Comparison of ENCODE assay signal across 12 mouse cellular contexts in genomic region chr17:66125211-66125610, GRCm38 (mm10). TPM values are rescaled to one million over a fixed set of nuclear protein-coding genes. Genes with fewer than 3 reads are reported as not detected.
A peak's percentile ranks its signal among the peaks of the same experiment; 100 is the strongest.
DNase-seq lines count a peak whose midpoint lies in the region; ATAC-seq lines count a peak whose summit lies in the region.
"Had no signal": no experiment of that assay in that cellular context is flagged by ENCODE, and none has a peak within 500 bp of the region (broad histone marks: within the 10 kb centered on the region; RNA-seq: fewer than 3 reads in every experiment).

No protein-coding gene starts in this region.

- DNase-seq in hindbrain, embryonic 10.5 days (ENCODE audit: low spot score), result no peak
- DNase-seq in A20 (ENCODE audit: low read depth, low spot score) (peak; percentile 61), NIH3T3 (ENCODE audit: low read depth) (peak; percentile 35)
- peak; percentile 24 for DNase-seq in limb, embryonic 11.5 days (ENCODE audit: low spot score)
- no peak for DNase-seq in right cerebral cortex, postnatal 25 days
- DNase-seq in T-cell, adult 2 months (ENCODE audit: low spot score), result no peak
- DNase-seq: cerebellum, postnatal 10 days; gastrocnemius, adult 2 months had no signal

- no peaks in the 10 kb centered on the region for H3K27me3 ChIP-seq in hindbrain, embryonic 10.5 days (ENCODE audit: insufficient read depth, poor library complexity, severe bottlenecking)
- H3K27me3 ChIP-seq in hindbrain, embryonic 12.5 days, result no peaks in the 10 kb centered on the region
- H3K27me3 ChIP-seq in limb, embryonic 11.5 days (ENCODE audit: control insufficient read depth, insufficient read depth, low read length), result no peaks in the 10 kb centered on the region
- H3K27me3 ChIP-seq: limb, embryonic 15.5 days; stomach, embryonic 15.5 days had no signal

- 67% methylated on average over 5 of the region's 5 CpGs for WGBS in hindbrain, embryonic 10.5 days
- WGBS in hindbrain, embryonic 12.5 days, result 77% methylated on average over 5 of the region's 5 CpGs
- WGBS in limb, embryonic 11.5 days, result 57% methylated on average over 5 of the region's 5 CpGs

- ATAC-seq in hindbrain, embryonic 12.5 days (ENCODE audit: low FRiP score), result no peak
- ATAC-seq in limb, embryonic 11.5 days (ENCODE audit: insufficient number of reproducible peaks, low FRiP score, low TSS enrichment, low read depth), result no peak
- no peak for ATAC-seq in megakaryocyte-erythroid progenitor cell, adult 5-6 weeks (replicated peaks; ENCODE audit: low FRiP score, low TSS enrichment, poor library complexity, severe bottlenecking)

- 0 out of 2 replicates have a peak overlapping the region, but pooled peaks have one; percentile 87 for H3K4me3 ChIP-seq in hindbrain, embryonic 10.5 days
- H3K4me3 ChIP-seq in hindbrain, embryonic 12.5 days, result no peak overlapping the region
- no peak overlapping the region for H3K4me3 ChIP-seq in limb, embryonic 11.5 days (ENCODE audit: low read depth, low read length)
- H3K4me3 ChIP-seq: gastrocnemius, adult 2 months had no signal

- no peak overlapping the region for H3K27ac ChIP-seq in hindbrain, embryonic 10.5 days
- no peak overlapping the region for H3K27ac ChIP-seq in hindbrain, embryonic 12.5 days
- 0 out of 2 replicates have a peak overlapping the region, but pooled peaks have one; percentile 10 for H3K27ac ChIP-seq in limb, embryonic 11.5 days (replicated peaks; ENCODE audit: low read depth, low read length)
- H3K27ac ChIP-seq: gastrocnemius, adult 2 months; limb, embryonic 15.5 days; stomach, embryonic 15.5 days had no signal

- H3K4me2 ChIP-seq in hindbrain, embryonic 12.5 days (replicated peaks), result no peak overlapping the region
- H3K4me2 ChIP-seq in limb, embryonic 11.5 days (ENCODE audit: low read depth, severe bottlenecking), result no peak overlapping the region

- peaks cover 39% of the 10 kb centered on the region for H3K36me3 ChIP-seq in hindbrain, embryonic 10.5 days
- peaks cover 14% of the 10 kb centered on the region for H3K36me3 ChIP-seq in hindbrain, embryonic 12.5 days
- peaks cover 6% of the 10 kb centered on the region; the same call in 1 of the 2 replicates for H3K36me3 ChIP-seq in limb, embryonic 11.5 days (ENCODE audit: control insufficient read depth, insufficient read depth, low read length)

- peaks cover 18% of the 10 kb centered on the region for H3K4me1 ChIP-seq in hindbrain, embryonic 10.5 days (replicated peaks)
- H3K4me1 ChIP-seq in hindbrain, embryonic 12.5 days, result peaks cover 7% of the 10 kb centered on the region
- no peaks in the 10 kb centered on the region for H3K4me1 ChIP-seq in limb, embryonic 11.5 days (ENCODE audit: control insufficient read depth, insufficient read depth, low read length)
- H3K4me1 ChIP-seq: stomach, embryonic 15.5 days had no signal

- no peak overlapping the region for H3K9ac ChIP-seq in hindbrain, embryonic 12.5 days
- H3K9ac ChIP-seq in limb, embryonic 11.5 days (ENCODE audit: low read length), result no peak overlapping the region
- H3K9ac ChIP-seq: limb, embryonic 15.5 days had no signal

- no peaks in the 10 kb centered on the region for H3K9me3 ChIP-seq in hindbrain, embryonic 10.5 days
- H3K9me3 ChIP-seq in hindbrain, embryonic 12.5 days (replicated peaks), result no peaks in the 10 kb centered on the region
- no peaks in the 10 kb centered on the region for H3K9me3 ChIP-seq in limb, embryonic 11.5 days (ENCODE audit: control insufficient read depth, low read length)
- H3K9me3 ChIP-seq: limb, embryonic 15.5 days; stomach, embryonic 15.5 days had no signal

RNA-seq across cellular contexts. Expression of gene Ddx11, which starts 1.9 kb away (rescaled TPM):
- polyA plus RNA-seq in hindbrain, embryonic 10.5 days (2016; fragmentation: Nextera tagmentation; extraction: Ambion mirVana), result 22.8 and 26.9 TPM in 2 replicates
- 19.4 and 20.2 TPM in 2 replicates for polyA plus RNA-seq in hindbrain, embryonic 12.5 days (2016; fragmentation: Nextera tagmentation; extraction: Ambion mirVana)
- 28.0 and 32.5 TPM in 2 replicates for polyA plus RNA-seq in limb, embryonic 11.5 days (2014; fragmentation: Nextera tagmentation; extraction: Ambion mirVana)
- total RNA-seq in megakaryocyte-erythroid progenitor cell, adult 5-6 weeks (2014; fragmentation: Nextera tagmentation), result 37.1 and 38.5 TPM in 2 replicates
- total RNA-seq in megakaryocyte-erythroid progenitor cell, adult 5-6 weeks (2017), result 19.5 and 23.4 TPM in 2 replicates

RNA-seq across cellular contexts. Expression of gene Washc1, which starts 13.9 kb away (rescaled TPM):
- polyA plus RNA-seq in hindbrain, embryonic 10.5 days (2016; fragmentation: Nextera tagmentation; extraction: Ambion mirVana), result 31.8 and 34.5 TPM in 2 replicates
- 38.5 and 39.9 TPM in 2 replicates for polyA plus RNA-seq in hindbrain, embryonic 12.5 days (2016; fragmentation: Nextera tagmentation; extraction: Ambion mirVana)
- 34.4 and 36.9 TPM in 2 replicates for polyA plus RNA-seq in limb, embryonic 11.5 days (2014; fragmentation: Nextera tagmentation; extraction: Ambion mirVana)
- total RNA-seq in megakaryocyte-erythroid progenitor cell, adult 5-6 weeks (2014; fragmentation: Nextera tagmentation), result 30.8 and 34.5 TPM in 2 replicates
- 22.0 and 29.7 TPM in 2 replicates for total RNA-seq in megakaryocyte-erythroid progenitor cell, adult 5-6 weeks (2017)

RNA-seq across cellular contexts. Expression of gene Ndufv2, which starts 23.9 kb away (rescaled TPM):
- 326 and 335 TPM in 2 replicates for polyA plus RNA-seq in hindbrain, embryonic 10.5 days (2016; fragmentation: Nextera tagmentation; extraction: Ambion mirVana)
- polyA plus RNA-seq in hindbrain, embryonic 12.5 days (2016; fragmentation: Nextera tagmentation; extraction: Ambion mirVana), result 265 and 282 TPM in 2 replicates
- polyA plus RNA-seq in limb, embryonic 11.5 days (2014; fragmentation: Nextera tagmentation; extraction: Ambion mirVana), result 320 TPM in 2 replicates
- 161 and 223 TPM in 2 replicates for total RNA-seq in megakaryocyte-erythroid progenitor cell, adult 5-6 weeks (2014; fragmentation: Nextera tagmentation)
- total RNA-seq in megakaryocyte-erythroid progenitor cell, adult 5-6 weeks (2017), result 310 and 343 TPM in 2 replicates

RNA-seq across cellular contexts. Expression of gene Ankrd12, which starts 48.3 kb away (rescaled TPM):
- 15.9 and 20.2 TPM in 2 replicates for polyA plus RNA-seq in hindbrain, embryonic 10.5 days (2016; fragmentation: Nextera tagmentation; extraction: Ambion mirVana)
- 70.7 and 78.1 TPM in 2 replicates for polyA plus RNA-seq in hindbrain, embryonic 12.5 days (2016; fragmentation: Nextera tagmentation; extraction: Ambion mirVana)
- polyA plus RNA-seq in limb, embryonic 11.5 days (2014; fragmentation: Nextera tagmentation; extraction: Ambion mirVana), result 21.5 and 24.5 TPM in 2 replicates
- total RNA-seq in megakaryocyte-erythroid progenitor cell, adult 5-6 weeks (2014; fragmentation: Nextera tagmentation), result 43.9 and 48.4 TPM in 2 replicates
- total RNA-seq in megakaryocyte-erythroid progenitor cell, adult 5-6 weeks (2017), result 52.0 and 55.1 TPM in 2 replicates

Comparison
In these comparisons a context has a peak if more than half of its experiments do, and no peak if none do; other contexts are left out.
1. DNase-seq: peak in A20 (single experiment), NIH3T3 (single experiment) and limb, embryonic 11.5 days (single experiment); none in hindbrain, embryonic 10.5 days (single experiment), right cerebral cortex, postnatal 25 days (single experiment) and T-cell, adult 2 months (single experiment).